Mouse (Mus musculus): Measurements from ENCODE around the gene D430042O09Rik. TPM values are rescaled to one million over a fixed set of nuclear protein-coding genes. Genes with fewer than 3 reads are reported as not detected.

The D430042O09Rik gene
- total and polyA plus RNA-seq, 3 experiments: 1.8 to 4.8 (median 3.4) TPM

DNA sequence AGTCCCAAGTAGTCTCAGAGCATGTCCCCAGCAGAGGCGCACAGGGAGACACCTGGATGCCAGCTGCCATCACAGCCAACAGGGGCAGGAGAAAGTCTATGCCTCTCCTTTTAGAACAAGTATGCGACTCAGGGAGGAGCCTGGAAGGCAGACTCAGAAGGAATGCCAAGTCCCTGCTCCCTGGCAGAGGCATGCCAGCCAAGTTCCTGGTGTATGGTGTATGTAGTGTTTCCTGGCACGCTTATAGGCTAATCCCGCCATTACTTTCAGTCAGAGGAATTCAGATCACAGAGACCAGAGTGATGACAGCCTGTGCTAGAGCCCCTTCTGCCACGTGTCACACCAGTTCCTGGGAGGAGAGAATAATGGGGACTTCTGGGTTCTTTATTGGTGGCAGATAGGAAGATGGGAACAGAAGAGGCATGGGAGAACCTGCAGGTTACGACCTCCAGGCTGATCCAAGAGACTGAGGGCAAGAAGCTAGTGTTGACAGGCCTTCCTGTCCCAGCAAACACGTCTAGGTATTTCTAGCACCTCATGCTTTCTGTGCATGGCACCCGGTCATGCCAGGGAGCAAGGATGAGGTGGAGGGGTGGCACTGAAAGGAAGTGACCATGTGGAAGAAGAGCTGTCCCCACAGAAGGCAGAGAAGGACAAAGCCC is 139.3 kb downstream of the D430042O09Rik start:
- Histone ChIP-seq H3K9me3 (replicated peaks; ENCODE audit: low read length) (no peaks in the 10 kb centered on the region), H3K27me3 (replicated peaks) (no peaks in the 10 kb centered on the region), H3K27ac (ENCODE audit: insufficient read depth, low read depth) (no peak overlapping the region), H3K4me1 (ENCODE audit: control insufficient read depth in 1 of 2, insufficient read depth in 2 of 2) (peaks cover 0 to 15% of the 10 kb centered on the region in 2 experiments; a peak in 2 of 4 replicates), H3K4me3 (replicated peaks in 1 of 3; ENCODE audit: low read depth in 2 of 3, low read length in 2 of 3, poor library complexity in 1 of 3) (no peak overlapping the region), H3K79me2 (replicated peaks; ENCODE audit: control insufficient read depth, extremely low read depth, insufficient read depth, poor library complexity, severe bottlenecking) (no peaks in the 10 kb centered on the region), H3K9ac (ENCODE audit: insufficient read depth, low read depth) (no peak overlapping the region), H3K36me3 (replicated peaks in 1 of 2; ENCODE audit: control insufficient read depth in 1 of 2, insufficient read depth in 1 of 2, low read length in 1 of 2) (peaks cover 0 to 7% of the 10 kb centered on the region in 2 experiments), H3K4me2 (ENCODE audit: insufficient read depth, low read depth, poor library complexity, severe bottlenecking) (no peak overlapping the region)
- dilution Hi-C loops (cut with MboI; ENCODE audit: extremely low pct_ligation_motif_present, extremely low pct_unique_long_range_greater_than_20kb, low sequenced_read_pairs): no loop called here
- in situ Hi-C loops (cut with MboI; ENCODE audit: low pct_ligation_motif_present, low pct_unique_long_range_greater_than_20kb, low sequenced_read_pairs): no loop called here
- TF ChIP-seq IRF4 (IDR thresholded peaks at IDR 0.05; ENCODE audit: low read depth, low read length): no peak
- TF ChIP-seq MXI1 (IDR thresholded peaks at IDR 0.05; ENCODE audit: low read depth, low read length): no peak
- TF ChIP-seq NELFE (IDR thresholded peaks at IDR 0.05; ENCODE audit: low read depth, low read length): no peak
- no peak for TF ChIP-seq JUND (conservative IDR thresholded peaks at IDR 0.05; ENCODE audit: low read depth, low read length)
- no peak for TF ChIP-seq SMC3 (IDR thresholded peaks at IDR 0.05; ENCODE audit: low read depth, low read length)
- no peak for TF ChIP-seq E2F4 (IDR thresholded peaks at IDR 0.05; ENCODE audit: insufficient replicate concordance, low read depth, low read length)
- TF ChIP-seq MYC (IDR thresholded peaks at IDR 0.05; ENCODE audit: low read depth, low read length): no peak
- no peak for TF ChIP-seq ZKSCAN1 (IDR thresholded peaks at IDR 0.05; ENCODE audit: borderline replicate concordance, low read depth, low read length)
- no peak for TF ChIP-seq UBTF (IDR thresholded peaks at IDR 0.05; ENCODE audit: low read depth, low read length)
- no peak for TF ChIP-seq NRF1 (IDR thresholded peaks at IDR 0.05; ENCODE audit: low read depth, low read length)
- no peak for TF ChIP-seq ELF1 (IDR thresholded peaks at IDR 0.05; ENCODE audit: low read depth, low read length)
- TF ChIP-seq SIN3A (IDR thresholded peaks at IDR 0.05; ENCODE audit: low read length): no peak
- no peak for TF ChIP-seq POLR2A (IDR thresholded peaks at IDR 0.05; ENCODE audit: low read depth, low read length)
- TF ChIP-seq EP300 (IDR thresholded peaks at IDR 0.05; ENCODE audit: low read length): no peak
- no peak for TF ChIP-seq ETS1 (conservative IDR thresholded peaks at IDR 0.05; ENCODE audit: low read depth, low read length)
- TF ChIP-seq JUN (IDR thresholded peaks at IDR 0.05; ENCODE audit: insufficient read depth, low read depth, low read length): no peak
- TF ChIP-seq GABPA (IDR thresholded peaks at IDR 0.05; ENCODE audit: insufficient replicate concordance, low read depth, low read length): no peak
- no peak for TF ChIP-seq USF1 (IDR thresholded peaks at IDR 0.05; ENCODE audit: low read depth, low read length)
- no peak for TF ChIP-seq POLR2AphosphoS2 (IDR thresholded peaks at IDR 0.05; ENCODE audit: low read depth, low read length)
- no peak for DNase-seq (ENCODE audit: extremely low read depth)

DNA sequence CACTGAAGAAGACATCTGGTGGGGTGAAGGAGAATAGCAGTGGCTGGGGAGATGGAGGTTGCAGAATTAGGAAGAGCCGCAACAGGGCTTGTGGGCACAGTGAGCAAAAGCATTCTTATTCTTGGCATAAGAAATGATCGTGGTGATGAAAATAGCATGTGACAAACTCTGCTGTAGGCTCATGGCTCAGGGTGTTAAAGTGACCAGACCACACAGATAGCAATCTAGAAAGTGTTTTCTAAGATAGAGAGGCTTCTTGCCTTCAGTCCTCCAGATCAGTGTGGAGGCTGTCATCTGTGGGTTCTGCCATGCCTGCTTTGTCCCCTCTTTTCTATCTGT is 139.8 kb downstream of the D430042O09Rik start:
- no peaks in the 10 kb centered on the region for H3K79me2 ChIP-seq (replicated peaks; ENCODE audit: control insufficient read depth, extremely low read depth, insufficient read depth, poor library complexity, severe bottlenecking)
- peaks cover 0 to 6% of the 10 kb centered on the region in 2 experiments for H3K36me3 ChIP-seq (replicated peaks in 1 of 2; ENCODE audit: control insufficient read depth in 1 of 2, insufficient read depth in 1 of 2, low read length in 1 of 2)
- no peak for DNase-seq (ENCODE audit: extremely low read depth)
- H3K27ac ChIP-seq (ENCODE audit: insufficient read depth, low read depth): no peak overlapping the region
- dilution Hi-C loops (cut with MboI; ENCODE audit: extremely low pct_ligation_motif_present, extremely low pct_unique_long_range_greater_than_20kb, low sequenced_read_pairs) (no loop called here), in situ Hi-C loops (cut with MboI; ENCODE audit: low pct_ligation_motif_present, low pct_unique_long_range_greater_than_20kb, low sequenced_read_pairs) (no loop called here)
- TF ChIP-seq BHLHE40 (IDR thresholded peaks at IDR 0.05; ENCODE audit: low read depth, low read length): no peak
- TF ChIP-seq SIN3A (IDR thresholded peaks at IDR 0.05; ENCODE audit: low read length): no peak
- TF ChIP-seq ZKSCAN1 (IDR thresholded peaks at IDR 0.05; ENCODE audit: borderline replicate concordance, low read depth, low read length): no peak
- TF ChIP-seq UBTF (IDR thresholded peaks at IDR 0.05; ENCODE audit: low read depth, low read length): no peak
- no peak for TF ChIP-seq CHD1 (IDR thresholded peaks at IDR 0.05; ENCODE audit: low read depth, low read length)
- TF ChIP-seq NRF1 (IDR thresholded peaks at IDR 0.05; ENCODE audit: low read depth, low read length): no peak
- H3K9ac ChIP-seq (ENCODE audit: insufficient read depth, low read depth): no peak overlapping the region
- H3K9me3 ChIP-seq (replicated peaks; ENCODE audit: low read length): no peaks in the 10 kb centered on the region
- peaks cover 0 to 15% of the 10 kb centered on the region in 2 experiments; a peak in 2 of 4 replicates for H3K4me1 ChIP-seq (ENCODE audit: control insufficient read depth in 1 of 2, insufficient read depth in 2 of 2)
- no peak overlapping the region for H3K4me2 ChIP-seq (ENCODE audit: insufficient read depth, low read depth, poor library complexity, severe bottlenecking)
- no peaks in the 10 kb centered on the region for H3K27me3 ChIP-seq (replicated peaks)
- no peak overlapping the region for H3K4me3 ChIP-seq (replicated peaks in 1 of 3; ENCODE audit: low read depth in 2 of 3, low read length in 2 of 3, poor library complexity in 1 of 3)
